Mouse (Mus musculus) spleen, postnatal 14 days (tissue): ENCODE results near the gene Med6.
"Not testable (repeated sequence)": the region's sequence is repeated elsewhere in the genome, so short reads cannot be mapped to it uniquely, and the experiment has no call there.

Experiments used
- DNase-seq, 2 experiments: peaks; one replicate each; pipeline ENCODE4 v3.0.0; 2021 to 2022; ENCODE audit warnings: low spot score in 2 of 2

Gene Med6

GRCm38 (mm10) chr12:81549286-81549685, 45.5 kb downstream of the Med6 start:
- DNase-seq, result no peak

DNA sequence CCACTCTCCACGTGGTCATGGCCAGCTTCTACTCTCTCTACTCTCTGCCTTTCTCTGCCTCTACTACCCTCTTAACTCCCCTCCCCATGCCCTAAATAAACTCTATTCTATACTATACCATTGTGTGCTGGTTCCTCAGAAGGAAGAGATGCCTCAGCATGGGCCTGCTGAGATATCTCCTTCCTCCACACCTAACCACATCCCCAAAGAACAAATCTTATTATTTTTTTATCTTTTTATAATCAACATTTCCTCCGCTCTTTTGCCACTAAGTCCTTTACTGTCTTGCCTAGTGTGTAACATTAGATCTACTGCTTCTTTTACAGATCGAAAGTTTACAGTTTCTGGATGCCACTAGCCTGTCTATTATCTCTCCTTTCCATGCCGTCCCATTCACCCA, 47.6 kb downstream of the Med6 start:
- no peak for DNase-seq

- DNase-seq, result no peak
These were observed 61.8 kb downstream of the Med6 start for GRCm38 (mm10) chr12:81533029-81533419.

GRCm38 (mm10) chr12:81532316-81533028, 62.3 kb downstream of the Med6 start, which contains the start of the genes Gm20498 and Synj2bp:
Gene Gm20498 (minus strand): TSS chr12:81532905.
Gene Synj2bp (minus strand): TSS chr12:81532911.
- peak; percentile 56 to 69 for DNase-seq

DNA sequence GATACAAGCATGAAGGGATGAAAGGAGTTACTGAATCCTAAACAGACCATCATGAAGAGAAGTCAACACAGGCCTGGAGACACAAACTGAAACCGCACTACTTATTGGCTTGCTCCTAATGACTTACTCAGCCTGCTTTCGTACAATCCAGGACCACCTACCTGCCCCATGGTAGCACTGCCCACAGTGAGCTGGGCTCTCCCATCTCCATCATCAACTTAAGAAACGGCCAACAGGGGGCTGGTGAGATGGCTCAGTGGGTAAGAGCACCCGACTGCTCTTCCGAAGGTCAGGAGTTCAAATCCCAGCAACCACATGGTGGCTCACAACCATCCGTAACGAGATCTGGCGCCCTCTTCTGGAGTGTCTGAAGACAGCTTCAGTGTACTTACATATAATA, 64.2 kb downstream of the Med6 start:
- not testable (repeated sequence) for DNase-seq
